Mouse (Mus musculus): ENCODE results near the gene Zfp697.
"Not testable (repeated sequence)": the region's sequence is repeated elsewhere in the genome, so short reads cannot be mapped to it uniquely, and the experiment has no call there.

GRCm38 (mm10) chr3:98471499-98471898 is 89.2 kb downstream of the Zfp697 start:
- TF ChIP-seq POLR2A (IDR thresholded peaks at IDR 0.05; ENCODE audit: borderline replicate concordance, low read depth, low read length); CTCF (IDR thresholded peaks at IDR 0.05; ENCODE audit: low read depth, low read length): not testable (repeated sequence)
